ENCODE assay signal across 7 mouse cellular contexts in the genomic region with DNA sequence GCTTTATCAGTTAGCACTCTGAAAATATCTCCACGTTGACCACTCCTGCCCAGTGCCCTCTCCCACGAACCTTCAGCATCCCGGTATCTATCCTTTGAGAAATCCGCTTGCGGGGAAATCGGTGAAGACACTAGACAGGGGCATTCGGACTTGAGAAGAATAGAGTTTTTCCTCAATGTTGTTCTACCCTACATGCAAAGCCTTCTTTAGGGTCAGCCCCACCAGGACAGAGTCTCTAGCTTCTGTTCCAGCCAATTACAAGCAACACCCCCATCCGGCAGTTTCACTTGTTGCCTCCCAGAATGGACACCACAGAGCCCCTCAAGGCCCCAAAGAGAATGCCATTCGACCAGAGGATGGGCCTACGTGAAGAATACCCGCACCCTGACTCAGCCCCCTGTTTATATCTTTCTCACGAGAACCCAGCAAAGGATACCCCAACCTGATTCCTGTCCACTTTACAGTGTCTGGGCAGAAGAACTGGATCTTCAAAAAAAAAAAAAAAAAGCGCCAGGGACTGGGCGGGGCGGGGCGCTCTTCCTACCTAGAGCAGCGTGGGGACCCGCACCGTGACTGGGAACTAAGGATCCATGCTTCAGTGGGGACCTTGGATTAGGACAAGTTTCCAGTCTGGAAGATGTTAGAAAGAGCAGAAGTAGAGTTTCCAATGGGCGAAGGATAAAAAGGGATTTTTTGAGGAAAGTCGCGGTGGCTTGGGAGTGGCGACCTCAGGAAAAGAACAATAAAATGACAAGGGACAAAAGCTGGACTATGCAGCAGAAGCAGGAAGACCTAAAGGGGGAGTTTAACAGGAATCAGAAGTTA. TPM values are rescaled to one million over a fixed set of nuclear protein-coding genes. Genes with fewer than 3 reads are reported as not detected.
DNase-seq lines count a peak whose midpoint lies in the region; ATAC-seq and TF ChIP-seq lines count a peak whose summit lies in the region.

TSS of gene Cdh11 (minus strand) at position 51 of the 825 bp plus-strand sequence.

- peak within 1 kb of the TSS; percentile 60 for H3K27ac ChIP-seq in neural tube, embryonic 11.5 days (ENCODE audit: low read depth, low read length)
- peak within 1 kb of the TSS; percentile 97 for H3K27ac ChIP-seq in embryonic fibroblast, embryonic 13.5 days (ENCODE audit: insufficient read depth, low read length)
- peak within 1 kb of the TSS; percentile 96 for H3K27ac ChIP-seq in intestine, embryonic 14.5 days (ENCODE audit: low read depth)

- no peaks in the 10 kb centered on the region; the same call in 1 of the 2 replicates for H3K4me1 ChIP-seq in neural tube, embryonic 11.5 days (ENCODE audit: control insufficient read depth, insufficient read depth, low read length)
- no peaks in the 10 kb centered on the region for H3K4me1 ChIP-seq in embryonic fibroblast, embryonic 13.5 days (ENCODE audit: control insufficient read depth, insufficient read depth, low read length)
- peaks cover 12% of the 10 kb centered on the region; the same call in 1 of the 2 replicates for H3K4me1 ChIP-seq in intestine, embryonic 14.5 days (replicated peaks; ENCODE audit: control insufficient read depth, insufficient read depth, low read length)

- no peak for TF ChIP-seq CTCF in embryonic fibroblast, embryonic 13.5 days (IDR thresholded peaks at IDR 0.05; ENCODE audit: borderline replicate concordance, insufficient read depth, low read length)

- no peaks in the 10 kb centered on the region for H3K27me3 ChIP-seq in neural tube, embryonic 11.5 days (ENCODE audit: control insufficient read depth, insufficient read depth, low read length)
- peaks cover 10% of the 10 kb centered on the region; the same call in 1 of the 2 replicates for H3K27me3 ChIP-seq in intestine, embryonic 14.5 days (replicated peaks; ENCODE audit: control insufficient read depth, insufficient read depth, low read length)

- peak; percentile 48; the same call in 1 of the 2 replicates for TF ChIP-seq POLR2A in embryonic fibroblast, embryonic 13.5 days (IDR thresholded peaks at IDR 0.05; ENCODE audit: low read depth, low read length)

- H3K9ac ChIP-seq in neural tube, embryonic 11.5 days (ENCODE audit: low read length) = peak within 1 kb of the TSS; percentile 84
- H3K9ac ChIP-seq in intestine, embryonic 14.5 days (ENCODE audit: low read length) = peak within 1 kb of the TSS; percentile 98

- H3K9me3 ChIP-seq in neural tube, embryonic 11.5 days (ENCODE audit: control insufficient read depth, low read length) = no peaks in the 10 kb centered on the region
- no peaks in the 10 kb centered on the region for H3K9me3 ChIP-seq in intestine, embryonic 14.5 days (ENCODE audit: control insufficient read depth, low read length)

- DNase-seq in neural tube, embryonic 11.5 days (ENCODE audit: low spot score) = peak; percentile 53
- no peak for DNase-seq in neural tube, embryonic 10.5 days (ENCODE audit: extremely low spot score, low spot score)
- peak; percentile 69 for DNase-seq in intestine, embryonic 14.5 days (ENCODE audit: low spot score)
- peak; percentile 11 to 28 for DNase-seq in lung, postnatal 4 days
- DNase-seq in c-Kit-positive CD71-positive TER-119-positive erythroid progenitor cells, embryonic 14.5 days (ENCODE audit: low spot score) = no peak
- DNase-seq in spleen, postnatal 36 days (ENCODE audit: low spot score in 2 of 2) = no peak

- H3K4me2 ChIP-seq in neural tube, embryonic 11.5 days (ENCODE audit: low read depth) = peak within 1 kb of the TSS; percentile 80
- peak within 1 kb of the TSS; percentile 74 for H3K4me2 ChIP-seq in intestine, embryonic 14.5 days (ENCODE audit: low read length)

- no peaks in the 10 kb centered on the region for H3K36me3 ChIP-seq in neural tube, embryonic 11.5 days (ENCODE audit: control insufficient read depth, insufficient read depth, low read length)
- no peaks in the 10 kb centered on the region for H3K36me3 ChIP-seq in intestine, embryonic 14.5 days (ENCODE audit: control insufficient read depth, insufficient read depth, low read length)

- WGBS in neural tube, embryonic 11.5 days = under 1% methylated on average over 22 of the region's 23 CpGs
- 8% methylated on average over 22 of the region's 23 CpGs for WGBS in intestine, embryonic 14.5 days

- H3K4me3 ChIP-seq in neural tube, embryonic 11.5 days (ENCODE audit: low read depth, low read length) = peak within 1 kb of the TSS; percentile 78
- peak within 1 kb of the TSS; percentile 100 for H3K4me3 ChIP-seq in embryonic fibroblast, embryonic 13.5 days (ENCODE audit: insufficient read depth, low read length)
- H3K4me3 ChIP-seq in intestine, embryonic 14.5 days (ENCODE audit: low read depth, low read length) = peak within 1 kb of the TSS; percentile 82

- no peak for ATAC-seq in neural tube, embryonic 11.5 days (ENCODE audit: insufficient read depth, low FRiP score, low TSS enrichment)
- no peak for ATAC-seq in intestine, embryonic 14.5 days (replicated peaks; ENCODE audit: low FRiP score, low TSS enrichment, low read depth)

RNA-seq across cellular contexts. Expression of gene Cdh11, which starts in this region (rescaled TPM):
- polyA plus RNA-seq in neural tube, embryonic 11.5 days (2014; fragmentation: Nextera tagmentation; extraction: Ambion mirVana) = 106 and 108 TPM in 2 replicates
- polyA plus RNA-seq in embryonic fibroblast, embryonic 13.5 days (2011; ENCODE audit: insufficient read length, low read depth, missing spikeins) = 367 and 681 TPM in 2 replicates
- polyA plus RNA-seq in intestine, embryonic 14.5 days (2014; fragmentation: Nextera tagmentation; extraction: Ambion mirVana) = 112 and 123 TPM in 2 replicates

Comparison
In these comparisons a context has a peak if more than half of its experiments do, and no peak if none do; other contexts are left out.
1. DNase-seq: peak in neural tube, embryonic 11.5 days (single experiment), intestine, embryonic 14.5 days (single experiment) and lung, postnatal 4 days (2 of 2); none in neural tube, embryonic 10.5 days (single experiment), c-Kit-positive CD71-positive TER-119-positive erythroid progenitor cells, embryonic 14.5 days (single experiment) and spleen, postnatal 36 days (0 of 2).
2. Peak in every context shown above with its lines, with median percentiles within 50 percentile points of each other: H3K27ac ChIP-seq and H3K4me3 ChIP-seq.